Mouse (Mus musculus) large intestine, adult 2 months (tissue): ENCODE results near the gene Kcna6. TPM values are rescaled to one million over a fixed set of nuclear protein-coding genes. Genes with fewer than 3 reads are reported as not detected.

ENCODE experiments used
- DNase-seq: peaks from one replicate; pipeline ENCODE4 v3.0.0-alpha.2; 2012; ENCODE audit warnings: low read depth, low spot score
- WGBS: fragments of 180-500 bp; shearing (Covaris S2); methylation state at CpG from one replicate; pipeline ENCODE4 v1.1.7; 2018; 5-methylcytosine and 5-hydroxymethylcytosine counted together
- polyA plus RNA-seq: library from polyadenylated mRNA; depleted of rRNA; stranded (reverse); fragments of >200 nt; gene quantifications from 2 replicates; pipeline ENCODE4 v1.2.3, GENCODE M21; 2012; rRNA removed

Gene Kcna6
- 0.41 and 0.47 TPM in 2 replicates for polyA plus RNA-seq

DNA sequence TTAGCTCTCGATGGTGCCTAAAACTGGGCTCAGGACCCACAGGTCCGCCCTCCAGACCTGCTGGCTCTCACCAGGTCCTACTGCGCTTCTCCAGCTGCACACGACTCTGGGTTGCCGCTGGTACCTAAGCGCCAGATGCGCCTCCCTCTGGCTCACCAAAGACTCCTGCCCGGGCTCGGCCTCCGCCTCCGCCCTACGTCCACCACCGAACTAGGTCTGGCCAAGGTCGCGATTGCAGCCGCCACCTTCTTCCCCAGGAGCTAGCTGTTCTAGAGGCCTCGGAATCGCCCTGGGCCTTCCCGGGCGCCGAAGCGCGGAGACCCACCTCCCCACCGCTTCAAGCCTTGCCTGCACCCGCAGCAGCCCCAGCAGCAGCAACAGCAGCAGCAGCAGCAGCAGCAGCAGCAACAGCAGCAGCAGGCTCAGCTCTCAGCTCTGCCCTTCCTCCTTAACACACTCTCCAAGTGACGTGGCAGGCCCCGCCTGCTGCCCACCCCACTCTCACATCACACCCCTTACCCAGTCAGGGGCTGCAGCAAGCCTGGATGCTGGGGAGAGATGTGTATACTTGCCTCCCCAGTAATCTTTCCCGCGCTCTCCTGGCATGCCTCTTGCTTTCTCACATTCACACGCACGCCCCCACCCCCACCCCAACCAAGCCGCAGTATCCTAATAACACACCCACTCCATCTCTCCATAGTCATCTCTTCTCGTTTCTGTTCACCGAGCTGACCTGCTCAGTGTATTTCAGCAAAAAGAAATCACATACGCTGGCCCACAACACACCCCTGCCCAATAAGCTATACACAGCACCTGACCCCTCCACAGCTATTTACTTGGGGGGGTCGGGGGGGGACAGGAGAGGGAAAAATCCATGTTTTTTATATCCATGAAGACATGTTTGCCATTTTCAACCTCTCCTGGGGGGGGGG, at the start of gene Kcna6:
Gene Kcna6, minus strand, starts transcription at position 464 of the 932 bp plus-strand sequence.
- 4% methylated on average over 36 of the region's 36 CpGs for WGBS
- DNase-seq = no peak

DNA sequence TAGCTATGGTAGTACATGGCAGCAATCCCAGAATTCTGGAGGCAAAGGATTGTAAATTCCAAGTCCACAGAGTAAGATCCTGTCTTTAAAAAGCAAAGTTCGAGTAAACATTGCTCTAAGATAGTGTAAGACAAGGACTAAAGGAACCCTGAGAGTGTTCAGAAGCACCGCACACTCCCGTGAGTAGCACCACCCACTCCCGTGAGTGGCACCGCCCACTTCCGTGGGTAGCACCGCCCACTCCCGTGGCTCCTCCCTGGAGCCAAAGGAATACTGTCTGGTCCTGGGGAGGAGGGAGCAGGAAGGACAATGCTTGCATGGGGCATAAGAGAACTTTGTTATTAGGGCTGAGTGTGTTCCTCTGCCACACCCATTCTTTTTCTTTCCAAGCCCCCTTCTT, 48.4 kb upstream of the Kcna6 start:
- no peak for DNase-seq
- 55% methylated on average over 8 of the region's 8 CpGs for WGBS

DNA sequence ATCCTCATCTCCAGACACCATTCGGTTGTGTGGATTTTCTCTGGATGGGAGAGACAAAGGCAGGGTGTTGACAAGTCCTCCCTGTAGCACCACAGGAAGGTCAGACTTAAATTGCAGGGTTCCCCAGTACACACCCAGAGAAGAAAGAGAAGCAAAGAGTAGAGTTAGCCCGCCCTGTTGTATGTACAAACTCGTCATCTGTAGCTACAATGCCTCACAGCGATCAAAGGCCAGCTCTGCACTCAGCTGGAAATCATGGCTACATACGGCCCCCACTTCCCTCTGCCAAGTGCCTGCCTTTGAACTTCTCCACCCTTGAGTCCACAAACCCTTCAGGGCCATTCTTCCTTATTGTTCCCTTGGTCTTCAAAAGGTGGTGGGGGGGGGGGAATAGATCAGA, 43.7 kb upstream of the Kcna6 start:
- WGBS = 22% methylated on average over 5 of the region's 5 CpGs

DNA sequence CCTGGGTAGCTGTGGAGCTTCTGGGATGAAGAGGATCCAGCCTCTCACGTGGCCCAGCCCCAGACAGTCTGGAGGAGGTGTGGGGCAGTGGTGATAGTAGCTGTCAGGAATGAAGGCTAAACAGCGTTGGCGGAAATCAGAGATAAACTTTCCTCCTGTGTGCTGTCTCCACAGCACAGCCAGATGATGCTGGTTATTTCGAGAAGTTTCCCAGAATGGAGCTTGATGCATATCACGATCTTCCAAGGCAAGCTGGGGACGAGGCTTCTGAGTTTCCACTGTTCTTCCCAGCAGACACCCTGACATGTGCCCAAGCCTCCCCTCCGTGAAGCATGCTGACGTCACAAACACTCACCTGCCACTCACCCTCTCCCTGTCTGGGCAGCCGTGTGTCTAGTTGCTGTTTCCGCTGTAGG, 43.2 kb upstream of the Kcna6 start:
- WGBS = 52% methylated on average over 10 of the region's 10 CpGs
- DNase-seq = no peak

More for the DNA sequence above, 43.7 kb upstream of the Kcna6 start:
- no peak for DNase-seq

DNA sequence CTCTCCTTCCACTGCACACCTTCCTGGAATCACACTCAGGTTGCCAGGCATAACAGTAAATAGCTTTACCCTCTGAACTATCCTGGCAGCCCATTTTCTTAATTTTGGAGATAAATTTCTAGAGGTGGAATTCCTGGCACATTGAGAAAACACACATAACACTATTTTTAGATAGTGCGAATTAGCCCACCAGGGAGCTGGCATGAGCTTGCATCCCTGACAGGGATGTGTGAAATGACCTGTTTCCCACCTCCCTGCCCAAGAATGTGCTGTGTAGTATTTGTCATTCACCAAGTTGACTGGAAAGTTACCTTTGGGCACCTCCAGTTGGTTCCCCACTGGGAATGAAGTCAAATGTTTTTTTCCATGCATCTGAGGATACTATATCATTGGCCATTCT, 42.6 kb upstream of the Kcna6 start:
- no peak for DNase-seq
- WGBS = 86% methylated on average over 1 of the region's 1 CpGs

DNA sequence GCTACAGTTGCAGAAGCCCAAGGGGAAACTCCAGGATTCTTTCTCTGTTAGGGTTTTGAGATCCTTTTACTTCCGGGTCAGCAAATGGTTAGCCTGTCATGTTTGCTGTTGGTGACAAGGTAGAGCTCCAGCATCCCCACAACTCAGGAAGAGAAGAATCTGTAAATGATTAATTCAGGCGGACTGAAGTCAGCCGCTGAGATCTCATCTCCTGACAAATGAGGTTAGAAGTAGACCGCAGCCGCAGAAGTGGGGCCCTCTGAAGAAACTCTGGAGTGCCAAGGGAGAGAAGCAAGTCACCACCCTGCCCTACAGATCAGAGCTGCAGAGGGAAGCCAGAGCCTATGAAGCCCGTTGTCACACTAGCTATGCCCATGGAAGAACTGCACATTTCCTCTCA, 37.4 kb upstream of the Kcna6 start:
- 38% methylated on average over 6 of the region's 6 CpGs for WGBS
- DNase-seq = no peak

DNA sequence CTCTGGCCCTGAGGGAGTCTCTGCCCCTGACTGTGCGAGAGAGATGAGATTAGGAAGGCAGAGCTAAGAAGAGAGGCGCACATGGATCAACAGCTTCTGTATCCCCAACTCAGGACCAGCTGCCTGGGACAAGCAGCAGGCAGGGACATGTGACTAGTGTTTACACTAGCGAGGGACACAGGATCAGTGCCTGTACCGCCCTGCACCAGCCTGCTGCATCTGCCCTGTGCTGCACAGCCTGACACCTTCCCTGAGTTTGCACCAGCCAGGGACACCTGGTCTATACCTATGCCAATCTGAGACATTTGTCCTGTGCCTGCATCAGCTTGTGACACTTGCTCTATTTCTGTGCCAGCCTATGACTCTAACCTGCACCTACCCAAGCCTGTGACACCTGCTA, 33.4 kb upstream of the Kcna6 start:
- WGBS = 42% methylated on average over 4 of the region's 4 CpGs
- DNase-seq = no peak

DNA sequence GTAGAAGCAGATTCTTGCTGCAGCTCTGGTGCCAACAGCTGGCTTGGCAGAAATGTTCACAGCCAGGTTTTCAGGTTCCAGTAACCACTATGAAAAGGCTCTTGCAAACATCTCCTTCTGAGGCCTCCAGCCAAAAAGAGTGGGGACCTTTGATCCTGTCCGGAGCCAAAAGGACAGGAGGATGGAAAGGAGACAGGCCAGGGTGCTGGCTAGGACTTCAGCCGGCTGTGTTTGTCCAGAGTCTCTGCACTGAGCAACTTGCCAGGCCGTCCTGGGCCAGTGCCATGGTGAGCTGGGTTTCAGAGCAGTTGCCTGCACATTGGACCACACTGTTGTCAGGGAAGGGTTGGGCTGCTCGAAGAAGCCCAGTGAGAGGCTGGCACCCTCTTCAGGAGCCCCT, 31.9 kb upstream of the Kcna6 start:
- DNase-seq = no peak
- 64% methylated on average over 4 of the region's 4 CpGs for WGBS

DNA sequence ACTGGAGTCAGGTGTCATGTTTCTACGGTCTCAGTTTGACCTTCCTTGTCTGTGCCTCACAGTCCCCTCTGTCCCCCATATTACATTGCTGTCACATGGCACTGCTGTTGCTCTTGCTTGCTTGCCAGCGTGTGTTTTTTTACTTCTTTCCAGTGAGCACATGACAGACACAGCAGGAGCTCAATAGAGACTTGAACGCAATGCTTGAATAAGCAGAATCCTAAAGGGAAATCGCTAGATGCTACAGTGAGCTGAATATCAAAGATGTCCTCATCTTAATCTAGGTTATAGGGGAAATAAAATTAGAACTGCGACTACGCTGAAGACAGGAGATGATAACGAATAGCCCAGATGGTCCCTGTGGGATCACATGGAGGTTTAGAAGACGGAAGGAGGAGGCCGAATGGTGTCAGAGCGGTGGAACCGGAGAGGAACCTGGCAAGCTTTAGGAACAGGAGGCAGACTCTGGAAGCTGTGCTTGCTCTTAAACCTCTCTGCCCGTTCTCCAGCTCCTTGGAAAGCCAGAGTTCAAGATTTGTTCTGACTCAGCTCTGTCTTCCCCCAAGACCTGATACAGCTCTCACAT, 29.8 kb upstream of the Kcna6 start:
- no peak for DNase-seq
- 87% methylated on average over 12 of the region's 12 CpGs for WGBS

DNA sequence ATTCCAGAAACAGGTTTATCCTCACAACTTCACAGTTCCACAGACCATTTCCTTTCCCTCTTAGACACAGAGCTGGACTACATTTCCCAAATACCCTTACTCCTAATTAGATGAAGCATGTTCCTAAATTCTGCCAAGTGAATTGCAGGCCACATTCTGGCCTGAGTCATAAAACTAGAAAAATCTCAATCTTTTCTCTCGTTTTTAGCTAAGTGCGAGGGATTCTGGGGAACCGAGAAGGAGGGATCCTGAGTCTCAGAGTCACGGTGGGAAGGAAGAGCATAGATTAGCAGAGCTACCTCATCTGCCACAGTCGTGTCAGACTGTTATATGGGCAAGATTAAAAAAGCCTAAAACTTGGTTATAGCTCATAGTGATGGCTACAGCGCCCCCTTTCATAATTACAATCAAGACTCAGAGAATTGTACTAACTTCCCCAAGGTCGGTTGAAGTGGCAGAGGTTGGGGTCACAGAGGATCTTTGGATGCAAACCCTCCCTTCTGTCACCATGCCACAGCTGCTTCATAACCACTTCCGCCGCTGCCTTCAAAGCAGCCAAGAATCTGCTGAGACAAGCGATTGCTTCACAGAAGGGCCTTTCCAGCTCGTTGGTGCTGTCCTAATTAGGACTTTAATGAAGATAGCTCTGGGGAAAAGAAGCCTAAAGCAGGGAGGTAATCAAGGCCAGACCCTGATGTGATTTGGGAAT, 28.6 kb upstream of the Kcna6 start:
- 68% methylated on average over 11 of the region's 11 CpGs for WGBS
- DNase-seq = no peak

DNA sequence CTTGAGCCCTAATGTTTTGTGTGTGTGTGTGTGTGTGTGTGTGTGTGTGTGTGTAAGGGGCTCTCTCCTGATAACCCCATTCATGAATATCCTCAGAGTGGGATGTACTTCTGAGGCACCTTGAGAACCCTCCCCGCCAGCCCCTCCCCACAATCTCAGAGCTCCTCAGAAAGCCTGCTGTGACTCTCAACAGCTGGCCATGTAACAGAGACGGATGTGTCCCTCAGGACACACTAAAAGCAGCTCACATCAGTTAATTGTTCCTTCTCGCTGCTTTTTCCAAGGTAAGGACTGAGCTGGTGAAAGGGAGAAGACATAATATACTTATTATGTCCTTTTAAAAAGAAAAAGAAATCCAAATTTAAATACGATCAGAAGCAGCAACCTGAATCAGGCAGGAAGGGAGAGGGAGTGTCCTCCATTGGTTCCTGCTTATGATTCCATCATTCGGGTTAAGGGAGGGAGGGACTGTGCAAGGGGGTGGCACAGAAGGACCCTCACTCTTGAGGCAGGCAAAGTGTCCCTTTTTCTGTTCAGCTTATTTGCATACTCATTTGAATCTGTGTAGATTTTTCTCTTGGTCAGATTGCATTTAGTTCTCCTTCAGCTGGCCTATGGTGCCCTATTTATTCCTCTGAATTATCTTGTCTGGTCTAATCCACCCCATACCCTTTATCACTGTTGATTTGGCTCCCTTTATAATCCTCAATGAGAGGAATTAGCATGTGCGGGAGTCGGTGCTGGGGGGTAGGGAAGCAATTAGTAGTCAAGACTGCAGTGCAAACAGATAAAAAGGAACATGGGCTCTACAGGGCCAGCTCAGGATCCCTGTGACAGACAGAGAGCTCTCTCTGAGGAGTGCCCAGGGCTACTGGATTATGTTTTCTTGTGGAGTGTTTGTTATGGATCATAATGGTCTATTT, 27.4 kb upstream of the Kcna6 start:
- WGBS = 31% methylated on average over 7 of the region's 7 CpGs

DNA sequence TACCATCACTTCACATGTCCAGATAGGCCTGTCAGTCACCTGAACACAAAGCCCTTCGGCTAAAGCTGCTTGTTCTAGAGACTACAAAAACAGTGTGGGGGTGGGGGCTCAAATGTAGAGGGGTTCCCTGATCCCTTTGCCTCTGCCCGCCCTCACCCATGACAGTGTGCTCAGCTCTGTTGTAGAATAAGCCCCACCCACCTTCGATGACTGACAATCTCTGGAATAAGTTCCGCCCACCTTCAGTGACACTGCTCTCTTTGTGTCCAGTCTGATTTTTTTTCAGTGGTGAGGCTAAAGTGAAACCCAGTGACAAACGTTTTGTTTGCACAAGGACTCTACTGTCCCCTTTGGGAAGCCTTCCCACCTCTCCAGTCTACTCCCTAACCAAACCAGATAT, 26.1 kb upstream of the Kcna6 start:
- no peak for DNase-seq
- WGBS = 49% methylated on average over 5 of the region's 5 CpGs

More for the DNA sequence above, 27.4 kb upstream of the Kcna6 start:
- no peak for DNase-seq

DNA sequence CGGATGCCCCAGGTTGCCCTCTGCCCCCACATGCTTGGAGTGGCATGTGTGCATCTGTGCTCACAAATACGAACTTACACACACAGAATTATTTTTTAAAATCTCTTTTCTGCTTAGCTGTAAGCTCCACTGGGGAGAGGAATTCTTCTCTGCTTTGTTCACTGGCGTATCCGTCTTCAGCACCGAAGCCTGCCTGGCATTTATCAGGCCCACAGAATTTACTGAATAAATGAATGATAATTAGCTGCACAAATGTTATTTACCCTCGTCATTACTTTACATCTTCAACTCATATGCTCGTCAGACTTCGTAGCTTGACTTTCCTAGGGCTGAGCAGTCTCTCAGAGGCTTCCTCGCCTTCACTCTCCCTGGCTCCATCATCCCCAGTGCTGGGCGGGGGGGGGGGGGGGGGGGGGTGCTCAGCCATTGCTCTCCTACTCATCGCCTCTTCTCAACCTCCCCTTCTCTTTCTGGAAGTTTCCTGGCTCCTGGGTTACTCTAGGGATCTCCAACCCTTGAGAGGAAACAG, 24.2 kb upstream of the Kcna6 start:
- WGBS = 73% methylated on average over 11 of the region's 11 CpGs
- no peak for DNase-seq

DNA sequence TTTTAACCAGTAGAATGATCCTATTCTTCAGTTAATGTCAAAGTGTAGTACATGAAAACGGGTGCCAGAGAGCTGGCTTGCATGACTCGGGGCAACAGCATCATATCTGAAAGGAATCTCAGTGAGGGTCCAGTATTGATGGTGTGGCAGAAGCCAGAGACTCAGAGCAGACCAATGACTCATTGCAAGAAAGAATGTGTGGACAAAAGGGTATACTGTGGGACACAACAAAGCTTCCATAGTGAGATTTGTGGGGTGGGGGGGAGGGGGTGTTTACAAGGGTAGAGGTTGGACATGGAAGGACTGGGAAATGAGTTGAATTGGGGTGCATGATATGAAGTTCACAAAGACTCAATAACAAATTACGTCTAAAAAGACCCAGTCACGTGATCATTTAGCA, 20.9 kb upstream of the Kcna6 start:
- DNase-seq = no peak
- 82% methylated on average over 4 of the region's 4 CpGs for WGBS

DNA sequence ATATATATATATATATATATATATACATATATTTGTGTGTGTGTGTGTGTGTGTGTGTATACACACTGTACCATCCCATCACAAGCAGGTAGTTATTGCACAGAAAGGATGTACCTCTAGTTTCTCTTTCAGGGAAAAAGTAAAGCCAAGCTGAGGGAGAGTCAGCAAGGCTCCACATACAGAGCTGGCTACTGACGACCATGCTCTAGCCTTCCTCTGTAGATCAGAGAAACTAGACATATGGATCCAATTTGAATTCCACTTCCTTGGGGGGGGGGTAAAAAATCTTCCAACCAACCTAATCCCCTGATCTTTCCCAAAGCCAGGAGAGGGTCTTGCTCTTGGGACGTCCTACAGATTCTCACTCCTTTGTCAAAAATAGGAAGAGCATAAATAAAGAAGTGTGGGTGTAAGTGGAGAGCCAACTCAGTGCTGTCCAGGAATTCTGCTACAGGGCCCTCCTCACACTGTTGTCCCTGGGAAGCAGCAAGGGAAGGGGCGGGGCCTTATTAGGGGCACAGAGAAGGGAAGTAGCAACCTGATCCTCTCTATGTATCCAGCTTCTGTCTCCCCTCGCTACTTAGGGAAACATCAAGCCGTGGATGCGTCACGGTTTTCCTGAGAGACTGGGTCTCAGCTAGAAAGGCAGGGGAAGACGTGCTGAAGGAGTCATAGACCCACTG, 15.4 kb upstream of the Kcna6 start:
- WGBS = 26% methylated on average over 8 of the region's 8 CpGs
- no peak for DNase-seq

DNA sequence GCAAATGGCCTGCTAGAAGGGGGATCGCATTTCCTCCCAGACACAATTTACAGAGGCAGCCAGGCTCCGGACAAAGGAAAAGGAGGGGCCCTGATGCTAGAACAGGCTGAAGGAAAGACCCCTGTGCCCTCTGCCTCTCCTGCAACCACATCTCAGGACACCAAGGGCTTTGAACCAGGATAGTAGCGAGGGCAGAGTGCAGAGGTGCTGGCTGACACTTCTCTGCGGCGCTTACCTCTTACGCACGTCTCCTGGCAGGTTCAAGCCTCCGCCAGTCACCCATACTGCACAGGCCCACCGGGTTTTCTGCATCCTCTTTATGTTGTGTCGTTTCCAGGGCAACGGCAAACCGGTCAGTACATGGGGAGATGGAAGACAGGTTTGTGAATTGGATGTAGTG, 12.0 kb upstream of the Kcna6 start:
- 44% methylated on average over 12 of the region's 12 CpGs for WGBS
- no peak for DNase-seq

DNA sequence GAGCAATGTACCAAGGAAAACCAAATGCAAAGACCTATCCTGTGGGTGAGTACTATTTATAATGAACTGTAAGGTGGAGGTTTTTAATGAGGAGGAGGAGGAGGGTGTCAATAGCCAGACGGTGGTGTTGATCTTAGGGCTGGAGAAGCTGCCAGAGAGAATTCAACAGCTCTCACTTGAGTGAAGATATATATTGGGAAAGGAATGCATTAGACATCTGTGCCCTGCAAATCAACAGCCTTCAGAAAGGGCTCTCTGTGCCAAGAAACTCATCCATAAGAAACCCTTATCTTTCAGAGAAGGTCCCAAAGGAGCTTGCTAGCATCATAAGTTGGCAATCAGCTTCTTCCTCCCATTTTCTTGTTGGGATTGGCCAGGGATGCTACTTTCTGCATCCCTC, 5.4 kb upstream of the Kcna6 start:
- 61% methylated on average over 1 of the region's 1 CpGs for WGBS
- DNase-seq = no peak

DNA sequence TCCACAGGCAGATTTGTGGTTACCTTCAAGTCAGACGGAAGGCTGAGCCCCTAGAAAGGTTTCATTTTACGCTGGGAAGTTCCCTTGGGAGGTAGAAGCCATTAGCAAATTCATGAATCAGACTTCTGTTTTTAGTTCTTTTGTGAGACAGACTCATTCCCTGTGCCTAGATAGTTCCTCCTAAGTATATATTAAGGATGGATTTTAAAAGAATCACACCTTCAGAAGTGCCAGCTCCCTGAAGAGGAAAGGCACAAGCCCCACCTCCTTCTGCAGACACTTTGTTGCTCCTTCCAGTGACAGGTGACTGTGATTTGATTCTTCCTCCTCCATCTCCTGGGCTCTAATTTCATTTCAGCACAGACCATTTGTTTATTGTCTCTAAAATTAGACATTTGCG, 2.1 kb upstream of the Kcna6 start:
- DNase-seq = no peak
- WGBS = 64% methylated on average over 3 of the region's 3 CpGs
